Mouse (Mus musculus): ENCODE data around the gene Gm10188. TPM values are rescaled to one million over a fixed set of nuclear protein-coding genes. Genes with fewer than 3 reads are reported as not detected.

Gm10188 gene
- total and polyA plus RNA-seq, 3 experiments, result not detected

DNA sequence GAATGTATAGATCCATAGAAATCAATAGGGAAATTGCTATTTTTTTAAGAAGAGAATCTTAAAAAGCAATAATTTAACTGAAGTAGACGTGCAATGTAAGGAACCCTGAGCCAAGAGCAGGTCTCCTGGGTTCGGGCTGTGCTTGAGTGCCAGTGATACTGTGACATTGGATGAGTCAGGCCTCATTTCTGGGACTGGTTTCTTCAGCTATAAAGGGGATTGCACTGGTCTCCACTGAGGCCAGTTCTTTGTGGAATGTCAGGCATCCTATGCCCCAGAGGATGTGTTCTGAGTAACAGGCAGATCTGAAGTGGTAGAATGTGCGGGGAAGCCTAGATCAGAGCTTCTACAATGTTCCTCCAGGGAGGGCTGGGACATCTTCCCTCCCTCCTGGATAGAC is 22.7 kb downstream of the Gm10188 start:
- Histone ChIP-seq H3K27ac (ENCODE audit: insufficient read depth, low read depth) (no peak overlapping the region), H3K4me3 (replicated peaks in 1 of 3; ENCODE audit: low read depth in 2 of 3, low read length in 2 of 3, poor library complexity in 1 of 3) (no peak overlapping the region), H3K4me1 (ENCODE audit: control insufficient read depth in 1 of 2, insufficient read depth in 2 of 2) (peaks cover 0 to 7% of the 10 kb centered on the region in 2 experiments; a peak in 1 of 4 replicates), H3K27me3 (replicated peaks) (peaks cover 100% of the 10 kb centered on the region), H3K79me2 (replicated peaks; ENCODE audit: control insufficient read depth, extremely low read depth, insufficient read depth, poor library complexity, severe bottlenecking) (no peaks in the 10 kb centered on the region), H3K36me3 (replicated peaks in 1 of 2; ENCODE audit: control insufficient read depth in 1 of 2, insufficient read depth in 1 of 2, low read length in 1 of 2) (no peaks in the 10 kb centered on the region), H3K9me3 (replicated peaks; ENCODE audit: low read length) (no peaks in the 10 kb centered on the region), H3K4me2 (ENCODE audit: insufficient read depth, low read depth, poor library complexity, severe bottlenecking) (no peak overlapping the region), H3K9ac (ENCODE audit: insufficient read depth, low read depth) (no peak overlapping the region)
- in situ Hi-C loops (cut with MboI; ENCODE audit: low pct_ligation_motif_present, low pct_unique_long_range_greater_than_20kb, low sequenced_read_pairs), result no loop called here
- TF ChIP-seq MYC (IDR thresholded peaks at IDR 0.05; ENCODE audit: low read depth, low read length), result no peak
- no peak for TF ChIP-seq PAX5 (IDR thresholded peaks at IDR 0.05; ENCODE audit: low read length)
- TF ChIP-seq BHLHE40 (IDR thresholded peaks at IDR 0.05; ENCODE audit: low read depth, low read length), result no peak
- no peak for TF ChIP-seq ZC3H11A (IDR thresholded peaks at IDR 0.05; ENCODE audit: low read depth, low read length)
- TF ChIP-seq MAFK (IDR thresholded peaks at IDR 0.05; ENCODE audit: insufficient replicate concordance, low read length), result no peak
- TF ChIP-seq UBTF (IDR thresholded peaks at IDR 0.05; ENCODE audit: low read depth, low read length), result no peak
- no peak for TF ChIP-seq POLR2A (IDR thresholded peaks at IDR 0.05; ENCODE audit: low read depth, low read length)
- dilution Hi-C loops (cut with MboI; ENCODE audit: extremely low pct_ligation_motif_present, extremely low pct_unique_long_range_greater_than_20kb, low sequenced_read_pairs), result no loop called here
- DNase-seq (ENCODE audit: extremely low read depth), result no peak

DNA sequence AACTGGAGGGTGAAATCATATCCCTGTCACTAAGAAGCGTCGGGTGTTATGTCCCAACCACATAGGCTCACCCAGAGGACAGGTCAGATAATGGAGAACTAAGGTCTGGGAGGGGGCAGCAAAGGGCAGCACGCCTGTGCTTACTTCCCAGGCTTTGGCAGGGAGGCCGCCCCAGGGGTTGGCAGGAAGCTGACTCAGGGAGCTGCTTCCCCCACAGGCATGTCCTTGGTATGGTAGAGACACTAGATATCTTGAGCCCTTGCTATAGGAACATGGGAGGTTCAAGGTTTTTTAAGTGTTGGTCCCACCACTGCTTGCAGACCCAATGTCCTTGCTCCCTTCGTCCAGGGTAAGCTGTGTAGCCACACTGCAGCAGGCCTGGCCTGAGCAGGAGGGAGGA is 23.6 kb downstream of the Gm10188 start:
- no peak overlapping the region for H3K4me2 ChIP-seq (ENCODE audit: insufficient read depth, low read depth, poor library complexity, severe bottlenecking)
- no peak overlapping the region for H3K4me3 ChIP-seq (replicated peaks in 1 of 3; ENCODE audit: low read depth in 2 of 3, low read length in 2 of 3, poor library complexity in 1 of 3)
- TF ChIP-seq JUN (IDR thresholded peaks at IDR 0.05; ENCODE audit: insufficient read depth, low read depth, low read length), result no peak
- TF ChIP-seq HCFC1 (IDR thresholded peaks at IDR 0.05; ENCODE audit: low read depth, low read length), result no peak
- no peak for TF ChIP-seq RAD21 (IDR thresholded peaks at IDR 0.05; ENCODE audit: low read depth, low read length)
- TF ChIP-seq SIN3A (IDR thresholded peaks at IDR 0.05; ENCODE audit: low read length), result no peak
- no peak for TF ChIP-seq RCOR1 (conservative IDR thresholded peaks at IDR 0.05; ENCODE audit: low read depth, low read length)
- TF ChIP-seq PAX5 (IDR thresholded peaks at IDR 0.05; ENCODE audit: low read length), result no peak
- TF ChIP-seq KAT2A (IDR thresholded peaks at IDR 0.05; ENCODE audit: insufficient replicate concordance, low read length), result no peak
- TF ChIP-seq CTCF (conservative IDR thresholded peaks at IDR 0.05 in 1 of 2, IDR thresholded peaks at IDR 0.05 in 1 of 2; ENCODE audit: low read depth in 2 of 2, low read length in 2 of 2), result no peak
- no peak for TF ChIP-seq GABPA (IDR thresholded peaks at IDR 0.05; ENCODE audit: insufficient replicate concordance, low read depth, low read length)
- no peak for TF ChIP-seq ZC3H11A (IDR thresholded peaks at IDR 0.05; ENCODE audit: low read depth, low read length)
- TF ChIP-seq NRF1 (IDR thresholded peaks at IDR 0.05; ENCODE audit: low read depth, low read length), result no peak
- no peak for TF ChIP-seq POLR2AphosphoS2 (IDR thresholded peaks at IDR 0.05; ENCODE audit: low read depth, low read length)
- TF ChIP-seq MXI1 (IDR thresholded peaks at IDR 0.05; ENCODE audit: low read depth, low read length), result no peak
- TF ChIP-seq USF1 (IDR thresholded peaks at IDR 0.05; ENCODE audit: low read depth, low read length), result no peak
- no peak for TF ChIP-seq USF2 (conservative IDR thresholded peaks at IDR 0.05; ENCODE audit: low read depth, low read length)
- TF ChIP-seq ZNF384 (IDR thresholded peaks at IDR 0.05; ENCODE audit: low read depth, low read length), result no peak
- no peak for TF ChIP-seq ELF1 (IDR thresholded peaks at IDR 0.05; ENCODE audit: low read depth, low read length)
- TF ChIP-seq POLR2A (IDR thresholded peaks at IDR 0.05; ENCODE audit: low read depth, low read length), result no peak
- TF ChIP-seq IRF4 (IDR thresholded peaks at IDR 0.05; ENCODE audit: low read depth, low read length), result no peak
- dilution Hi-C loops (cut with MboI; ENCODE audit: extremely low pct_ligation_motif_present, extremely low pct_unique_long_range_greater_than_20kb, low sequenced_read_pairs) (no loop called here), in situ Hi-C loops (cut with MboI; ENCODE audit: low pct_ligation_motif_present, low pct_unique_long_range_greater_than_20kb, low sequenced_read_pairs) (no loop called here)
- H3K27me3 ChIP-seq (replicated peaks), result peaks cover 98% of the 10 kb centered on the region
- H3K9ac ChIP-seq (ENCODE audit: insufficient read depth, low read depth), result no peak overlapping the region
- no peaks in the 10 kb centered on the region for H3K79me2 ChIP-seq (replicated peaks; ENCODE audit: control insufficient read depth, extremely low read depth, insufficient read depth, poor library complexity, severe bottlenecking)
- no peaks in the 10 kb centered on the region for H3K36me3 ChIP-seq (replicated peaks in 1 of 2; ENCODE audit: control insufficient read depth in 1 of 2, insufficient read depth in 1 of 2, low read length in 1 of 2)
- DNase-seq (ENCODE audit: extremely low read depth), result no peak
- H3K27ac ChIP-seq (ENCODE audit: insufficient read depth, low read depth), result no peak overlapping the region
- no peaks in the 10 kb centered on the region for H3K9me3 ChIP-seq (replicated peaks; ENCODE audit: low read length)
- peaks cover 0 to 7% of the 10 kb centered on the region in 2 experiments; a peak in 1 of 4 replicates for H3K4me1 ChIP-seq (ENCODE audit: control insufficient read depth in 1 of 2, insufficient read depth in 2 of 2)
